Mouse (Mus musculus) heart, postnatal 0 days (tissue): ENCODE data around the gene Tmeff2. TPM values are rescaled to one million over a fixed set of nuclear protein-coding genes. Genes with fewer than 3 reads are reported as not detected.

Experiments
- ATAC-seq: fragments of 200-750 bp; cut with Nextera tagmentation; 2 replicates; pipeline ENCODE4 v1.8.0; 2017; ENCODE audit warnings: low read depth, moderate number of reproducible peaks, moderate library complexity; ENCODE audit not compliant: insufficient read depth
- DNase-seq: peaks from one replicate; pipeline ENCODE4 v3.0.0-alpha.2; 2016; ENCODE audit warnings: low spot score
- H3K27ac ChIP-seq: fragments of 300-500 bp; sonication (generic); 2 replicates; pipeline ENCODE4 v1.5.1; 2014; ENCODE audit warnings: low read depth, mild to moderate bottlenecking
- H3K27me3 ChIP-seq: fragments of 300-500 bp; sonication (generic); 2 replicates; pipeline ENCODE4 v1.6.1; 2014; ENCODE audit warnings: low read length, mixed read lengths; ENCODE audit not compliant: control insufficient read depth, insufficient read depth
- H3K36me3 ChIP-seq: fragments of 300-500 bp; sonication (generic); replicated peaks from 2 replicates; pipeline ENCODE4 v1.6.1; 2014; ENCODE audit warnings: low read length, mixed read lengths; ENCODE audit not compliant: control insufficient read depth, insufficient read depth
- H3K4me1 ChIP-seq: fragments of 300-500 bp; sonication (generic); 2 replicates; pipeline ENCODE4 v1.6.1; 2014; ENCODE audit warnings: antibody characterized with exemption; ENCODE audit not compliant: control insufficient read depth, insufficient read depth
- H3K4me2 ChIP-seq: fragments of 300-500 bp; sonication (generic); 2 replicates; pipeline ENCODE4 v1.6.1; 2014; ENCODE audit warnings: low read depth, mild to moderate bottlenecking, low read length, moderate library complexity
- H3K4me3 ChIP-seq: fragments of 300-500 bp; sonication (generic); 2 replicates; pipeline ENCODE4 v1.5.1; 2014; ENCODE audit warnings: low read depth, low read length
- H3K9ac ChIP-seq: fragments of 300-500 bp; sonication (generic); replicated peaks from 2 replicates; pipeline ENCODE4 v1.6.1; 2014; ENCODE audit warnings: low read depth, low read length, mixed read lengths
- H3K9me3 ChIP-seq: fragments of 300-500 bp; sonication (generic); replicated peaks from 2 replicates; pipeline ENCODE4 v1.6.1; 2016; ENCODE audit warnings: low read length; ENCODE audit not compliant: control insufficient read depth
- CTCF ChIP-seq: IDR thresholded peaks from 2 replicates; pipeline ENCODE4 v1.5.1; 2016; ENCODE audit warnings: antibody characterized with exemption, control low read depth, low read depth
- EP300 ChIP-seq: IDR thresholded peaks from 2 replicates; pipeline ENCODE4 v1.6.1; 2016; ENCODE audit warnings: antibody characterized with exemption, low read depth
- WGBS: fragments of 180-500 bp; shearing (Covaris S2); extraction: QIAGEN DNeasy Blood & Tissue Kit; methylation state at CpG from one replicate; pipeline ENCODE4 v1.1.7; 2014; 5-methylcytosine and 5-hydroxymethylcytosine counted together
- polyA plus RNA-seq: library from polyadenylated mRNA; unstranded; fragments of >200 nt; fragmentation: Nextera tagmentation; extraction: Ambion mirVana; gene quantifications from 2 replicates; pipeline ENCODE4 v1.2.1, GENCODE M21; 2015
- total RNA-seq: library from RNA; depleted of rRNA; stranded (reverse); fragments of >200 nt; gene quantifications from 2 replicates; pipeline ENCODE4 v1.2.3, GENCODE M21; 2014; ENCODE audit warnings: low replicate concordance

The Tmeff2 gene
- total and polyA plus RNA-seq, 2 experiments from 2014 or later, result 0.23 to 0.51 TPM

DNA sequence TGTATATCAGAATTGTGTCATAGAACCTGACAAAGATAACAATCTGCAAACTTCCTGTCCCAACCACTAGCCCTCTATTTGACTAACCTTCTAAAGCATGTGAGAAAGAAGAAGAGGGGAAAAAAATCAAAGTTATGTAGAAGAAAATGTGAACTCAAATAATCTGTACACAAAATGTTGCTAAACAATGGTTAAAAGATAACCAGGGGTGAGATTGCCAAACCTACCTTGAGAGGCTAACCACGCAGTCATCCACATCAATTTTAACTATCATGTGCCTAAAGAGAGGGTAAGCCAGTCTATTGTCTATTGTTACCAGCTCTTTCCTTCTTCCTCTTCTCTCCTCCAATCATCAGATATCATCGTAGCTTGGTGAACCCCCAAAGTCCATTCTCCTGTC lies 35.0 kb downstream of the Tmeff2 start:
- no peak for ATAC-seq
- Histone ChIP-seq H3K36me3 (no peaks in the 10 kb centered on the region), H3K4me3 (no peak overlapping the region), H3K9me3 (no peaks in the 10 kb centered on the region), H3K4me1 (no peaks in the 10 kb centered on the region), H3K4me2 (no peak overlapping the region), H3K27me3 (no peaks in the 10 kb centered on the region), H3K9ac (no peak overlapping the region), H3K27ac (no peak overlapping the region)
- no peak for TF ChIP-seq CTCF
- TF ChIP-seq EP300, result no peak
- WGBS, result 67% methylated on average over 2 of the region's 2 CpGs
- no peak for DNase-seq

GRCm38 (mm10) chr1:50940131-50941039 lies 39.9 kb downstream of the Tmeff2 start:
- H3K4me2 ChIP-seq, result no peak overlapping the region
- TF ChIP-seq EP300 (no peak), CTCF (no peak)
- H3K9me3 ChIP-seq, result no peaks in the 10 kb centered on the region
- H3K27me3 ChIP-seq, result no peaks in the 10 kb centered on the region
- DNase-seq (no peak), ATAC-seq (no peak)
- H3K36me3 ChIP-seq, result no peaks in the 10 kb centered on the region
- no peak overlapping the region for H3K9ac ChIP-seq
- H3K27ac ChIP-seq, result no peak overlapping the region
- 68% methylated on average over 7 of the region's 7 CpGs for WGBS
- H3K4me3 ChIP-seq, result no peak overlapping the region
- no peaks in the 10 kb centered on the region for H3K4me1 ChIP-seq

DNA sequence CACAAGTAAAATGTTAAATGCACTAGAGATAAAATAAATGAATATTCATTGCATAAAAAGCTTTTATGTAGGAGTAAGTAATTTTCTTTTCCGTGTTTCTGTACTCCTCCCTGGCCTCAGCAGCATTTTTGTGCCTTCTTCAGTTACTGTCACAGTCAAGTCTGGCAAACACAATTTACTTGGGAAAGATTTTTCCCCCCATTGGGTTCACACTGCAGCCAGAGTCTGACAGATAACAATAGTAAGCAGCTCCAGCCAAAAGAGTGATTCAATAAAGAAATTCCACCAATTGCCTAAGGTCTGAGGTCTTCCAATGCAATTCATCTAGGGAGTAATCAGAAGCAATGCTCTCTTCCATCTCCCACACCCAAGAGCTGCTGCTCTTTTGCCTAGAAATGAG lies 48.1 kb downstream of the Tmeff2 start:
- Histone ChIP-seq H3K4me2 (no peak overlapping the region), H3K36me3 (no peaks in the 10 kb centered on the region), H3K27me3 (no peaks in the 10 kb centered on the region), H3K9me3 (no peaks in the 10 kb centered on the region), H3K27ac (no peak overlapping the region), H3K9ac (no peak overlapping the region), H3K4me3 (no peak overlapping the region), H3K4me1 (no peaks in the 10 kb centered on the region)
- no peak for ATAC-seq
- no peak for DNase-seq
- TF ChIP-seq EP300 (no peak), CTCF (no peak)
- WGBS, result 54% methylated on average over 1 of the region's 1 CpGs

GRCm38 (mm10) chr1:50958844-50959243 lies 58.4 kb downstream of the Tmeff2 start:
- ATAC-seq (no peak), DNase-seq (no peak)
- no peaks in the 10 kb centered on the region for H3K9me3 ChIP-seq
- no peaks in the 10 kb centered on the region for H3K36me3 ChIP-seq
- H3K27me3 ChIP-seq, result no peaks in the 10 kb centered on the region
- H3K4me1 ChIP-seq, result no peaks in the 10 kb centered on the region
- no peak overlapping the region for H3K4me3 ChIP-seq
- H3K27ac ChIP-seq, result no peak overlapping the region
- H3K9ac ChIP-seq, result no peak overlapping the region
- H3K4me2 ChIP-seq, result no peak overlapping the region
- WGBS, result 75% methylated on average over 1 of the region's 1 CpGs
- TF ChIP-seq EP300 (no peak), CTCF (no peak)

- DNase-seq (peak; percentile 72), ATAC-seq (no peak)
- WGBS, result 43% methylated on average over 5 of the region's 5 CpGs
- H3K4me3 ChIP-seq, result no peak overlapping the region; the same call in 1 of the 2 replicates
- no peaks in the 10 kb centered on the region for H3K27me3 ChIP-seq
- no peaks in the 10 kb centered on the region for H3K4me1 ChIP-seq
- H3K4me2 ChIP-seq, result peak overlapping the region; percentile 41; the same call in 1 of the 2 replicates
- no peaks in the 10 kb centered on the region for H3K9me3 ChIP-seq
- no peak overlapping the region for H3K27ac ChIP-seq
- no peaks in the 10 kb centered on the region for H3K36me3 ChIP-seq
- no peak overlapping the region for H3K9ac ChIP-seq
- TF ChIP-seq CTCF, result peak; percentile 80
- TF ChIP-seq EP300, result no peak
These were observed 61.7 kb downstream of the Tmeff2 start for GRCm38 (mm10) chr1:50961954-50962648.
